Mouse (Mus musculus) right cerebral cortex, postnatal 10 days (tissue): ENCODE results near the gene Aurka.

Source experiments
- DNase-seq, 2 experiments: peaks; one replicate each; pipeline ENCODE4 v3.0.0; 2021; ENCODE audit warnings: low spot score in 2 of 2

The Aurka gene

DNA sequence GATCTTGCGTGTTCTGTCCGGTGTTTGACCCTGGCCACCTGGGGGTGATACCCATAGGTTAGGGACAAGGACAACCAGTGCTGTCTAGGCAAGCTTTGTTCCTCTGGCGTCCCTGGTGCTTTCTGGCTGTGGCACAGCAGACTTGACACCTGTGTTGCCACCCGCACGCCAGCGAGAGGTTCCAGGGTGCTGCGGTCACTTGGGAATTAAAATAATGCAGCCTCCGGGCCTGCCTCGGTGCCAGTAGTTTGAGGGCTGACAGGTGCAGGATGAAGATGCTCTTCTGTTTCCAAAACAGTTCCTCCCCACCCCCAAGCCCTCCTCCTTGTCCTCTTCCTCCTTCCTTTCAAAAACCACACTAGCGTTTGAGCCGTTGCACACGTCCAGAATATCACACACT, 11.6 kb upstream of the Aurka start:
- DNase-seq = no peak

DNA sequence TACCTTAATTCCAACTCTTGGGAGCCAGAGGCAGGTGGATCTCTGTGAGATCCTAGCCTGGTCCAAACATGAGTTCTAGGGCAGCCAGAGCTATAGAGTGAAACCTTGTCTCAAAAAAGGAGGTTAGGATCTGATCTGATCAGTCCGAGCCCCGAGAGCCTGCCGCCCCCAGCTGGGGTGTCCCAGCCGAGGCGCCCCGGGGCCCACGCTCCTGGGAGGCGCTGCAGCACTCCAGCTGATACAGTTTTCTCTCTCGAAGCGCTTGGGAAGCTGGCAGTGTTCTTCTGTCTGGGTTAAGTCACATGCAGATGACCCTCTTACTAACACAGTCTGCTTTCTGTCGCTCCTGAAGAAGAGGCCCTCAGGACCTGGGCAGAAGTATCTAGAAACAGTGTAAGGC, 11.0 kb upstream of the Aurka start:
- DNase-seq = no peak

DNA sequence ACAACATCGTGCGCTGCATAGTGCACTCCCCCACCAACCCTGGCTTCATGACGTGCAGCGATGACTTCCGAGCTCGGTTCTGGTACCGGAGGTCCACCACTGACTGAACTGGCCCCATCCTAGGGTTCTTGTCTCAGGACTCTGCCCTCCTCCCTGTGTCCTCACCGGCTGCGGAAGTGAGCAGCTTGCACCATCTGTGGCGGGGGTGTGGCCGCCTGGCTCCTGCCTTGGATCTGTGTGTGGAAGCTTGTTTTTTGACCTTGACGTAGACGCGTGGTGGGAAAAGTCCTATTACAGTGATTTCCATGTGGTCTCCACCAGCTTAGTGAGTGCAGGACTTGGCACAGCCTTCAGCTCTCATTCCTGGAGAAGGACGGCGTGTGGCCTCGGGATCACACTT, 10.2 kb upstream of the Aurka start:
- no peak for DNase-seq

DNA sequence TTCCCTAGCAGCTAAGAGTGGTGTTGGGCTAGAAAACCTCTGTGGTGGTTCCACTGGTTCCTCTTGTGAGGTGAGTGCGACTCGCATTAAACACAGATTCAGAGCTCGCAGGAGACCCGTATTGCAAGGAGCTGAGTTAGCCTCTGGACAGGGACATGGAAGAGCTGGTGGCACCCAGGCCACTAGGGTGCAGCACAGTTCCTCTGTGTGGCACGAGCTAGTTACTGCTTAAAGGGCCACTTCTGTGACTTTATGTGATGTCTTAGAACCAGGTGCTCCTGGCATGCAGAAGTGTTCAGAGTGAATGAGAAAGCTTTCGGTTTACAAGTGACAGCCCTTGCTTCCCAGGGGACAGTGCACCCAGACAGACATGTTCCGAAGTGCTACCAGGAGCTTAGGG, 8.0 kb upstream of the Aurka start:
- peak in 1 of 2 experiments; percentile 58 for DNase-seq

DNA sequence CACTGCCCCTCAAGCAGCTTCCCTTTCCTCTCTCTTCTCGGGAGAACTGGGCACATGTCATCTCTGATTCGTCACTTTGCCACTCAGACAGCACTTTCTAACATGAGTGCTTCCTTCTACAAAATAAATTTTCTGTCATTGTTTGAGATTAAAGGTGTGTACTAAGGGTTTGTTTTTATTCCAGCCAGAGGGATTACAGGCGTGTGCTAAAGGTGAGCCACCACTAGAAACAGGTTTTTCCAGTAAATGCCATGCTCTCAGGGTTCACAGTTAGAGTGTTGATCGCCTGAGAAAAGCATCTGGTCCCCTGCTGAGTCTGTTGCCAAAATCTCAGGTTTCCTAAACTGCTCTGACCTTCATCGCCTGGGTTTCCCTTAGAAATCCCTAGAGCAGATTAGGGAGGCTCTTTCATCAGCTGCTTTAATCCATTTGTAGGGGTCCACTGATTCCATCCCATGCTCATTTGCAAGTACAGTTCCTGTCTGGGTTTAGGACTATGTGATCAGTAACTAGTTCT, 6.7 kb upstream of the Aurka start:
- DNase-seq = no peak

DNA sequence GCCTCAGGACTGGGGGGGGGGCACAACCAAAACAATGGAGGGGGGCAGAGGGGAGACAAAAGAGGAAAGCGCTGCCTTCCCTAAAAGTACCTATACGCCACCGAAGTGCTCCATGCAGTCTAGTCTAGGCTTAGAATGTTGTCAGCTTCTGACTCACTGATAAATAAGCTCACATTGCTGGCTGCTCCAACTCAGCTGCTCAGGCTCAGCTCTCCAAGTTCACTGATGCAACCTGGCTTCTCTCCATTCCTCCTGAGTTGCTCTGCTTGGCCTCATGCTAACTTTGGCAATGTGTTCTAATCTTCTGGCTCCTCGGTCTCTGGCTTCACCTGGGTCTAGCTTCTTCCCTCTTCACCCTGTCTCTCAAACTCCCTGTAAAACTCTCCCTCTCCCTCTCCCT, 6.2 kb upstream of the Aurka start:
- no peak for DNase-seq

DNA sequence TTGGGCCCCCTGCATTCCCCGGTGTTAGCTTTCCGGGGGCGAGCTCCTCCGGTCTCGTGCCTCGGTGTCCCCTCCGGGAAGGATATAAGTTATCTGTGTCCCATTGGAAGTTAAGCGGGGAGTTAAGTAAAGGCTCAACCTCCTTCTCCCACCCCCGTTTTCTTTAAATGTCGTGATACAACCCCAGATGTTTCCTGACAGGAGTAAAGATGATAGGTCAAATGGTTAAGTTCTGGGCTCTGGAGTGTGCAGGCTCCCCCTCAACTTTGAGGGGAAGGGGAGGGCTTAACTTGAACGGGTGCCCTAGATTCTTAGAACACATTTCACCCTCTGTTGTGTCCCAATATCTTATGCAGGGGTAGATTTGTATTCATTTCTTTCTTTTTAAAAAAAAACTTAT, 923 bp upstream of the Aurka start:
- DNase-seq = no peak

DNA sequence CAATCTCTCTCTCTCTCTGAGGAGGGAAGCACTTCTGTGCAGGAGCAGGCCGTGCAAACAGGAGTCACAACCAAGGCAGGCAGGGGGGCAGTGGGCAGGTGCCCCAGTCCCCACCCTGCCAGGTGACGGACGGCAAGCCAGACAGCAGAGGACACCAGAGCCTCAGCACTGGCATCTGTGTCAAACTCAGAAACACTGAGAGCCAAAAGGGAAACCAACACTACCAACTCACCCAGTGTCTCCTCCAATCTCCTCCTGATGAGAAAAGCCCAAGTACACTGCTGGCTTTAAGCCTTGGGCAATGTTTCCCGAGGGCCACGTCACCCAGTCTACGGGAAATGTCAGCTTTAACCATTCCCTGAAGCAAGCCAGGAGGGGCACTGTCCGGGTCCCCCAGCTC, 7.2 kb downstream of the Aurka start:
- DNase-seq = no peak

DNA sequence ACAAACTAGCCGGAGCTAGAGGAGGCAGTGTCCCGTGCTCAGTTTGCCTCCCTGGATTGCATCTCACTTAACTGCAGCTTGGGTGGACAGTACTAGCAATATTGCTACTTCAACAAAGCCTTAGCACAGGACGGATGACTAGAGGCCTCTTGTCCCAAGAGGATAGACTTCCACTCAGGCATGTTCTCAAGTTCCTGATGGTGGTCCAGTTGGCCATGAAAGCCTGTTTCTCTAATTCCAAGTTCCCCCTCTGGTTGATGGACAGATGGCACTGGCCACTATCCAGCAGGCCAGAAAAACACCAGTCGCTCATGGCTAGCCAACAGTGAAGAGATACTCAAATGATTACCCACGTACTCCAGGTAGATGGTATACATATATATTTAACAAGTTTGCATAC, 14.5 kb downstream of the Aurka start:
- no peak for DNase-seq

DNA sequence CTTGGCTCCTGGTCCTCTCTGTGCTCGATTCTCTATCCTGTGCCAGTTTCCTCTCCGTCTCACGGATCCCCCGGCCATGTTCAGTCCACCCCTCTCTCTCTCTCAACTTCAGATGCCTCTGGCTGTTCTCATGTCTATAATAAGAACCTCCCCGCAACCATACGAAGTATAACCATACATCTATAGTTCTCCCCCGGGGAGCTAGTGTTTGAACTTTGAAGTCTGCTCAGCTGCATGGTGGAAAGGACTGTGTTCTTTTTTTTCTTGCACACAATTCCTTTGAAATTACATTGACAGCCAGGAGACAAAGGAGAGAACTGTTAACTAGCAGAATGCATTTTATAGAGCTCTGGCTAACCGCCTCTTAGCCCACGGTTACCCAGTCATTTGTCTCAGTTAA, 15.6 kb downstream of the Aurka start:
- no peak for DNase-seq

DNA sequence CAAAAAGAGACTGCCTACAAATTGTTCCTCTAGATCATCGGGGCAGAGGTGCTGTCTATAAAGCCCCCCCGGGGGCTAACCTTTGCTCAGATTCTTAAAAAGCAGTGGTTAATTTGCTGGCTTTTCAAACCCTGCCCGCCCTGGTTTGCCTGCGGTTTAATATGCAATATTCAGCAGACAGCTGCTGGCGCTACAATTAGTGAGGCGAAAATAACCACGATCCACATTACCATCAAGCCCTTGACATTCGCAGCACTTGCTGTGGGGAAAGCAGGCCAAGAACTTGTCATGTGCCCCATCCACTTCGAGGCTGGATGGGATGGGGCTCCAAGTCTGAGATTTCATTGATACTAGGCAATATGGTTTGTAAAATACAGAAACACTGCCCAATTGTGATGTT, 17.1 kb downstream of the Aurka start:
- DNase-seq = no peak

DNA sequence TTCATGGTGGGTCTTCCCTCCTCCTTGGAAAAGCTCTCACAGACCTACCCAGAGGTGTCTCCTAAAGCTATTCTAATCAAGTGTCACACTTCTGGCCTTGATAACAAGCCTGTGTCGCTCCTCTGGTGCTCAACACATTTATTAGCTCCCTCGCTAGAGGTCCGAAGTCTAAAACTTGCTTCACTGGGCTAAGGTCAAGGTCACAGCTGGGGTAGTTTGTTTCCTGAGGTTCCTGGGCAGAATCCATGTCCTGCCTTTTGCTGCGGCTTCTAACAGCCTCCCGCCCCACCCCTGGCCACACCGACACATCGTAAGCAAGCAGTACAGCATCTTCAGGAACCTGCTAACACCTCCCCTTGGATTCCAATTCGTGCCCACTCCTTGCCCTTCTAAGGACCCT, 19.6 kb downstream of the Aurka start:
- no peak for DNase-seq

DNA sequence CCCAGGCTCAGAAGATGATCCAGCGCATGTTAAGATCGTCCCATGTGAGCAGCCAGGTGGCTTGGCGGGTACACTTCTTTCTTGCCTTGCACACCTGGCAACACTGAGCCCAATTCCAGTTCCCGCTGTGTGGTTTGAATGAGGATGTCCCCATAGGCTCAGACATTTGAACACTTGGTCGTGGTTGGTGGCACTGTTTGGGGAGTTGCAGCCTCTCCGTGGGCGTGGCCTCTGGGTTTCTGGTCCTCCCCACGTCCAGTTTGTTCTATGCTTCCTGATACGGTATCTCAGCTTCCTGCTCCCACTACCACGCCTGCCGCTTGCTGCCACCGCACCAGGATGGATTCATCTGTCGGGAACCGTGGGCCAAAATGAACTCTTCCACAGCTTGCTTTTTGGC, 20.6 kb downstream of the Aurka start:
- no peak for DNase-seq

DNA sequence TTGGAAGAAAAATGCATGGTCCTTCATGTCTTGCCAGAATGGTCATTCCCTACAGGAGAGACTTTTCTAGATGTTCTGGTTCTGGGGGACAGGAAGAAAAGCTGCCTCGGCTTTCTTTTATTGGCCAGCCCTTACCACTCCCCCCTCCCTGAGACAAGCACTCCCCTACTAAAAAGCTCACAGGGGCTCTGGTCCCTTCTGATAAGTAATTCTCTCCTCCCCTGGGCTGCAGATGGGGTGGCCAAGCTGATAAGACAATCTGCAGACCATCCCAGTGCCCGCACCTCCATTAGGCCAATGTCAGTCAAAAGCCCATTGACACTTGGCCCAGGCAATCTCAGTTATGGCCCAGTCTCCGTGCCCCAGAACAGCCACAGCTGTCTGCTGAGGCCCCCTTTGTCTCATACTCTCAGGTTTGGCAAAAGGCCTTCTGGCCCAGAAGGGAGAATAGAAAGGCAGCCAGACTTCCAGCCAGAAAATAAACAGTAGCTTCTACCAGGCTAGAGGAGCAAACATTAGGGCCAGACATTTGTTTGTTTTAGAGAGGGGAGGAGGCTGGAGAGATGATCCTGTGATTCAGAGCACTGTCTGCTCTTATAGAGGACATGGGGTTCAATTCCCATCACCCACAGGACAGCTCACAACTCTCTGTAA, 21.9 kb downstream of the Aurka start:
- peak; percentile 62 to 65 for DNase-seq

DNA sequence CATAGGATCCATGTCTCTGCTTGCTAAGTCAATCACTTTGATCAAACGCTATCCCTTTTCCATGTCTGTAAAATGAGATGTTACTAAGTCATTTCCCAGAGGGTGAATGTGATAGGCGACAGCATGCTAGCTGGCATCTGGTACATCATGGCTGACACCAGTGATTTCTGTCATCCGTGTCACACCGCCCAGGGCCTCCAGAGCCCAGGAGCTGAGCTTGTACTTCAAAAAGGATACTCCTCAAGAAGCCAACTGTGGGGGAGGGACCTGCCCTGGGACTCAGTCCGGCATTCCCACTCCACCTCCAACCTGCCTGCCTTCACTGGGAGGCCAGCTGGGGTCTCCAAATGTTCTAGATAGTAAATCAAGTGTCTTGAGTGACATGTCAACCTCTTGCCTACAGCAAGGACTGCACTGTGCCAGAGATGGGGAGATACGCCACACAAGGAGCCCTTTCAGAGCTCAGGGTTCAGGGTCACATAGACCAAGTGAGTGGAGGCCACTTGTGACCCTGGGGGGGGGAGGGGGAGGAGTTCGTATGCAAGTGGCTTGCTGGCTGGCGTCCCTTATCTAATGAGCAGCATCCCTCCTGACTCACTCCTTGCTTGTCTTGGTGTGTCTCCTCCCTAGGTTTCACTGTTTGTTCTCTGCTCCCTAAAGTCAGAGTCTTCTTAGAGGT, 23.3 kb downstream of the Aurka start:
- no peak for DNase-seq

DNA sequence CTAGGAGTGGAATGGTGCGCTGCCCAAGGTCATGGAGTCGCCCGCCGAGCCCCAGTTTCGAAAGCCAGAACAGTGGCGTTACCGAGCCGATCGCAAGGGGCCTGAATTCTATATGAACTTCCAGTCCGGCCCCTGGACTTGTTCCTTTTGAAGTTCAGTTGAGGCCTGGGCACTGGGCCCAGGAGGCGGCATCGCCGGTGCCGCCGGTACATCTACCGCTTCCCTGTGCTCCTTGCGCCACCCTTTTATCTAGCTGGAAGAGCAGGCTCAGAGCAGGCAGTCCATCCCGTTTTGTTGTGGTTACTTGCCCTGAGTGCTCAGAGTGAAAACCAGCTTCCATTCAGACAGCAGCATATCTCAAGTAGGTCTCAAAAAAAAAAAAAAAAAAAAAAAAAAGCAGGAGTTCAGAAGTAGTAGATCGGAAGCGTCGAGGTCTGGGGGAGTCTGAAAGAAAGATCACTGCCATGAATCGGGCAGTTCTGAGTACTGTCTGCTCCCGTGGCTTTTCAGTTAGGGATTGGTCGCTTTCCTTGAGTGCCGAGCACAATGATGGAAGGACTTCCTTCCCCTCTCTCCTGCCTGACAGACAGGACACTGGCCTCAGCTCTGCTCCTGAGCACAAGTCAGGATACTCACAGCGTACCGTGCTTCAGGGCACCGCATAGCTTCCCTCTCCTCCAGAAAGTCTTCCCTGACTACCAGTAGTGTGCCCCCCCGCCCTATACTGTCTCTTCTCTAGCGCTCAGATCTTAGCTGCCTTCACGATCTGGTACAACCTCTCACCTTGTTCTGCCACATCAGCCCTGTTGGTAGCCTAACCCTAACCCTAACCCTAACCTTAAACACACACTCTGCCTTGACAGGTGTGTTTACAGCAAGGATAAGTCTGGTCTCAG, 24.1 kb downstream of the Aurka start:
- DNase-seq = peak in 1 of 2 experiments; percentile 47

DNA sequence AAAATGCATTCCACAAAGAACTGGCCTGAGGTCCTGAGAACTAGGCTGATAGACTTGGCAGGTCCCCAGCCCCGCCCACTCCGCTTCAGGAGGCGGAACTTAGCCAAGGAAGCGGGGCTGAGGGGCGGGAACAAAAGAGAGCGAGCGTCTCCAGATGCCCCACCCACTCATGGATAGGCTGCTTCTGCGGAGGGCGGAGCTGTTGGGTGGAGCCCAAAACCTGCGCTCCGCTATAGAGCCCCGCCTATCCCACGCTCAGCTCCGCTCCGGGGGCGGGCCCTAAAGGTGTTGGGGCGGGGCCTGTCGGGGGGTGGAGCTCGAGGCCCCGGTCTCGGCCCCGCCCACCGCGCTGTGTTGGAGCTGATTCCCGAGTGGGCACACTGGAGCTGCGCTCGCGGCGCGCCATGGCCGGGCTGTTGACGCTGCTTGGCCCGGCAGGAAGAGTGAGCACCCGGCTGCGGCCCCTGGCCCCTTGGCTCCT, 25.0 kb downstream of the Aurka start, which contains the start of gene Fam210b:
TSS of gene Fam210b (plus strand) at position 308 of the 481 bp plus-strand sequence.
- peak; percentile 95 to 96 for DNase-seq

DNA sequence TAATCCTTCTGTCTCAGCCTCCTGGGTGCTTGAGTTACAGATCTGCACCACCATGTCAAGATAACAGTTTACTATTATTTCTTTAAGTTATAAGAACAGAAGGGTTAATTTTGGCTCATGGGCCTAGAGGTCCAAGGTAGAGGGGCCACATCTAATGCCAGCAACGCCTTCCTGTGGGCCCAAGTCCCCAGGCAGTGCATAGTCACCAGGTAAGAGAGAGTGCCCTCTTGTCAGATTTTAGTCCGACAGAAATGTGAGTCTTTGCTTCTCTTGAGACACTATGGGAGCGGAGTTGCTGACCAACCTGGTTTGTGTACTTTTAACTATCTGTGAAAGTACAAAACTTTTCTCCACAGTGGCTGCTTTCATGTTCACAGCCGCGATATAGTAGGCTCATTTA, 25.7 kb downstream of the Aurka start:
- no peak for DNase-seq

DNA sequence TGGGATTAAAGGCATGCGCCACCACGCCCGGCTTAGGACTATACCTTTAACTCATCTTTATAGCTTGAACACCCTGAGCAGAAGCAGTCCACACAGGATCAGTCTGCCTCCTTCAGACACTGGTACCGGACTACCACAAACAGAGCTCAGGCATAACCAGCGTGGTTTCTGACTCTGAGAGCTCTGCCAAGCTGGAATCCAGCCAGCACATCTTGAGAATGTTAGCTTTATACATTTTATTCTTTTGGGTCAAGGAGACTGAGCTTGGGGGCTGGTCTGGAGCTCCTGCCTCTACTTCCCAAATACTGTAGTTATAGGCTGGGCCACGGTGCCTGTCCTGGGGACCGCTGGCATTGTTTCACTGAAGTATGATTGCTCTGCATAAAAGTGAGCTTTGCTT, 26.6 kb downstream of the Aurka start:
- DNase-seq = no peak

DNA sequence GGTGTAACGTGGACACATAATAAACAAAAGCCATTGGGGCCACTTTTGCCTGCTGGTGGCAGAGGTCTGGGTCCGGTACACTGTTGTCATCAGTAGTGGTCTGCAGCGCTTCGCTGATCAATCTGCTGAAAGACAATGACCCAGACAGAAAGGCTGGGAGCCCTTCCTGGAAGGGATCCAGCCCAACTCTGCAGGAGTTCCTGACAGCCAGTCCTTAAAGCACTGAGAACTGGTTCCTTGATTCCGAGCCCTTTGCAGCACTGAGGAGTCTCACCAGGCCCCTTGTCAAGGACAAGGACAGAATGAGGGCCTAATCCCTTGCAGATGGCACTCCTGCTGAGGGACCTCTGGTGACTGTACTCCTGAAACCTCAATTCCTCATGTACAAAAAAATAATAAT, 28.7 kb downstream of the Aurka start:
- DNase-seq = no peak

DNA sequence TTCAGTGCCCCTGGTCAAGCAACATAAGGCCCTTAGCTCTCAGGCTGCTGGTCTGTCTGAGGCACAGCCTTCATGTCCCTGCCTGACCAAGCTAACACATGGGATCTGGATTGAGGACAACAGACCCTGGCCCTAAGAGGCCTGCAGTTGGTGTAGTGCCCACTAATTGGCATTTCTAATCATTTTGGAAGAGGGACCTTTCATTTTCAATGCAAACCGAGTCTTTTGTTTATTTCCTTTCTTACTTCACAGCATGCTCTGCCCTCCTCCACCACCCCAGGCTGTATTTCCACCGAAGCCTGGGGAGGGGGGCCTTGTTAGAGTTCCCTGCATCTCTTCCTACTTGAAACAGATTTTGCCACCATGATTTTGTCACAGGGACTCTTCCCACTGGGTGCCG, 29.4 kb downstream of the Aurka start:
- DNase-seq = no peak

DNA sequence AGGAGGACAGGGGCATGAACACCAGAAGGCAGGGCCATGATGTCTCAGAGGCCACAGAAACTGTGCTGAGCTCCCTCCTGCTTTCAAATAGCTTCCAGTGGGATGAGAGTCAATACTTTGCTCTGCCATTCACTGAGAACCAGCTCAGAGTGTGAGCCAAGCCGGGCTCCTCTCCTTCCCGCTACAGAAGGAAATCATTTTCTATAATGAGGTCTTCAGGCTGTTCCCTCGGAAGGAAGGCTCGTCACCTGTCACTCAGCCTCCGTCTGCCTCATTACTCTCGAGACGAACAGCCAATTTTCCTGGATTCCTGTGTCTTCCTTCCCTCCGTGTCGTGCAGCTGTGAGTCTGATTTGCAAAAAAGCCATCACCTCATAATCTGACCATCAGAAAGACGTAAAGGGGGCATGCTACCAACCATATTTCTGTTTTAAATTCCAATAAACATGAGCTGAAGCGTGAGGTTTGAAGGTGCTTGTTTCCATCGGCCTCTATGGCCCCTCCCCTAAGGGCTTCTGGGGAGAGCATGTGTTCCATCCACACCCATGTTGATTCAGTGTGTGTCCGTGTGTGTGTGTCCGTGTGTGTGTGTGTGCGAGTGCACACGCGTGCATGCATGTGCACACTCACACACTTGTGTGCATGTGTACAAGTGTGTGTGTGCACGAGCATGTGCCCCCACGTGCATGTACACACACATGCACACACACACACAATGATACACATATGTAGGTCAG, 32.0 kb downstream of the Aurka start:
- DNase-seq = no peak
